Mouse (Mus musculus) hindbrain, embryonic 11.5 days (tissue): ENCODE data around the gene Acrbp. TPM values are rescaled to one million over a fixed set of nuclear protein-coding genes. Genes with fewer than 3 reads are reported as not detected.

ENCODE experiments used
- ATAC-seq: fragments of 200-750 bp; cut with Nextera tagmentation; 2 replicates; pipeline ENCODE4 v1.8.0; 2017; ENCODE audit warnings: mild to moderate bottlenecking, moderate TSS enrichment, moderate library complexity; ENCODE audit not compliant: low FRiP score
- DNase-seq: peaks from one replicate; pipeline ENCODE4 v3.0.0-alpha.2; 2015; ENCODE audit warnings: low spot score
- H3K27ac ChIP-seq: fragments of 300-500 bp; sonication (generic); 2 replicates; pipeline ENCODE4 v1.5.1; 2014; ENCODE audit warnings: mild to moderate bottlenecking, low read depth, low read length
- H3K27me3 ChIP-seq: fragments of 300-500 bp; sonication (generic); 2 replicates; pipeline ENCODE4 v1.6.1; 2014; ENCODE audit warnings: mild to moderate bottlenecking, low read length, moderate library complexity, mixed read lengths; ENCODE audit not compliant: control insufficient read depth, insufficient read depth
- H3K36me3 ChIP-seq: fragments of 300-500 bp; sonication (generic); 2 replicates; pipeline ENCODE4 v1.6.1; 2014; ENCODE audit warnings: mild to moderate bottlenecking, low read length, moderate library complexity, mixed read lengths; ENCODE audit not compliant: control insufficient read depth, insufficient read depth
- H3K4me1 ChIP-seq: fragments of 300-500 bp; sonication (generic); replicated peaks from 2 replicates; pipeline ENCODE4 v1.6.1; 2014; ENCODE audit warnings: low read length, mixed read lengths; ENCODE audit not compliant: control insufficient read depth, insufficient read depth
- H3K4me2 ChIP-seq: fragments of 300-500 bp; sonication (generic); replicated peaks from 2 replicates; pipeline ENCODE4 v1.6.1; 2014; ENCODE audit warnings: mild to moderate bottlenecking, low read depth, low read length
- H3K4me3 ChIP-seq: fragments of 300-500 bp; sonication (generic); 2 replicates; pipeline ENCODE4 v1.5.1; 2014; ENCODE audit warnings: low read depth, low read length
- H3K9ac ChIP-seq: fragments of 300-500 bp; sonication (generic); 2 replicates; pipeline ENCODE4 v1.6.1; 2014; ENCODE audit warnings: low read depth, low read length
- H3K9me3 ChIP-seq: fragments of 300-500 bp; sonication (generic); 2 replicates; pipeline ENCODE4 v1.6.1; 2016; ENCODE audit warnings: low read length; ENCODE audit not compliant: control insufficient read depth
- WGBS: fragments of 180-500 bp; shearing (Covaris S2); extraction: QIAGEN DNeasy Blood & Tissue Kit; methylation state at CpG from one replicate; pipeline ENCODE4 v1.1.7; 2014; 5-methylcytosine and 5-hydroxymethylcytosine counted together
- polyA plus RNA-seq: library from polyadenylated mRNA; unstranded; fragments of >200 nt; fragmentation: Nextera tagmentation; extraction: Ambion mirVana; gene quantifications from 2 replicates; pipeline ENCODE4 v1.2.1, GENCODE M21; 2014

The Acrbp gene
- polyA plus RNA-seq, 1 experiment from 2014 or later: 12.2 TPM

DNA sequence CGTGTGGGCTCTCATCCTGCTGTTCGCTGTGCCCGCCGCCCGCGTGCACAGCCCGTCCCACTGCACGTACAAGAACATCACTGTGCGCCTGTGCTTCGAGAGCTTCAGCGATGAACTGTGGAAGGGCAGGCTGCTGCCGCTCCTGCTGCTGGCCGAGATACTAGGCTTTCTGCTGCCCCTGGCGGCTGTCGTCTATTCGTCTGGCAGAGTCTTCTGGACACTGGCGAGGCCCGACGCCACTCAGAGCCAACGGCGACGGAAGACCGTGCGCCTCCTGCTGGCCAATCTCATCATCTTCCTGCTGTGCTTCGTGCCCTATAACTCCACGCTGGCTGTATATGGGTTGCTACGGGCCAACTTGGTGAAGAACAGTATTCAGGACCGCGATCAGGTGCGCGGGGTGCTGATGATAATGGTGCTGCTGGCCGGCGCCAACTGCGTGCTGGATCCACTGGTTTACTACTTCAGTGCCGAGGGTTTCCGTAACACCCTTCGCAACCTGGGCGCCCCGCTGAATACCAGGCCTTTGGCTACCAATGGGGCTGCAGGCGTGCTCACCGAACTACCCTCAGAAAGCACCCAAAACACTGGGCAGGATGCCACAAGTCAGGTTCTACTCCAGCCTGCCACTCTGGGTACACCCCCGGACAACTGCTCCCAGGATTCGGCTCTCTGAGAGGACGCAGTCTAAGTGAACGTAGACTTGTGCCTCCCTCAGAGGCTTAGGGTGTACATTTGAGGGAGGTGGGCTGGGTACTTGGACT lies 32.5 kb downstream of the Acrbp start:
- WGBS: 21% methylated on average over 45 of the region's 45 CpGs
- no peaks in the 10 kb centered on the region for H3K9me3 ChIP-seq
- H3K27me3 ChIP-seq: 0 out of 2 replicates have a peak, but pooled peaks cover 3% of the 10 kb centered on the region
- peak overlapping the region; percentile 66 for H3K9ac ChIP-seq
- peak overlapping the region; percentile 79 for H3K27ac ChIP-seq
- DNase-seq (peak; percentile 98), ATAC-seq (peak; percentile 94)
- peak overlapping the region; percentile 33 for H3K4me3 ChIP-seq
- no peaks in the 10 kb centered on the region; the same call in 1 of the 2 replicates for H3K4me1 ChIP-seq
- no peaks in the 10 kb centered on the region for H3K36me3 ChIP-seq
- H3K4me2 ChIP-seq: peak overlapping the region; percentile 68

DNA sequence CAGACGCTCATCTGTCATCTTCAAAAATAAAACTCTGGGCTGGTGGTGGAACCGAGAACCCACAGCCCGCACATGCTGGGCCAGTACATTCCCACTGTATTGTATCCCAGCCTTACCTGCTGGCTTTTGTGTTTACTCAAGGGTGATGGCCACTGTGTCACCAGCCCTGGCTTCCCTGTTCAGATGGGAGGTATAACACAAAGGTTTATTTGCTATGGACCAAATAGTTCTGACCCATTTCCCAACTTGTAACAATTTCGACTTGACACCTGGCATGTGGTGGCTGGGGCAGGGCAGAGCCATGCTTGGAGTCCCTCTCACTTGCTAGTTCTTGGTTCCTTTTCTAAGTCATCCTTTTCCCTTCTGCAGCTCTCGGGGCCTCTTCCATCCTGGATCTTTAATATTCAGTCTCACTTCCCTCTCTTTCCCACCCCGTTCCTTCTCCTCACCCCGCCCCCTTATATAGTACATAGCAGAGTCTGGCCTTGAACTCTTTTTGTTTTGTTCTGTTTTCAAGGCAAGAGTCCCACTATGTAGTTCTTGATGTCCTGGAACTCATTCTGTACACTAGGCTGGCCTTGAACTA lies 33.4 kb downstream of the Acrbp start:
- no peaks in the 10 kb centered on the region for H3K36me3 ChIP-seq
- H3K9ac ChIP-seq: no peak overlapping the region
- no peaks in the 10 kb centered on the region; the same call in 1 of the 2 replicates for H3K4me1 ChIP-seq
- WGBS: 89% methylated on average over 7 of the region's 7 CpGs
- H3K27ac ChIP-seq: no peak overlapping the region
- H3K9me3 ChIP-seq: no peaks in the 10 kb centered on the region
- no peak overlapping the region for H3K4me3 ChIP-seq
- no peak for DNase-seq
- no peak overlapping the region for H3K4me2 ChIP-seq
- 0 out of 2 replicates have a peak, but pooled peaks cover 3% of the 10 kb centered on the region for H3K27me3 ChIP-seq
- ATAC-seq: no peak

DNA sequence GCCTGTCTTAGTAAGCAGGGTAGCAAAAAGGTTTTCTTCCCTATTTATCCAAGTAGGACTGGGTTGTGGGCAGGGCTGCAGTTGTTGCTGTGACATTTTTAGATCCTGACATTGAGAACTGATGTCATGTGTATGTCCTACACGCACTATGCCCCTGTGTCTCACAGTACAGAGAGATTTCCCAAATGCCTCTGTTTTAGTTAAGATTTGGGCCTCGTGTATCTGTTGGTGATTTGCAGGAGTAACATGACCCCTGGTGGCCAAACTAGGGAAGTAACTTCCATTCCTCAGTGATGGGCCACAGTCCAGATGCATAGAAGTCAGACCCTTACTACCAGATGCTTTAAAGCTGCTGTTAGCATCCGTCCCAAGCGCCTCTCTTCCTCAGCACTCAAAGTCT lies 34.9 kb downstream of the Acrbp start:
- H3K27me3 ChIP-seq: 0 out of 2 replicates have a peak, but pooled peaks cover 3% of the 10 kb centered on the region
- H3K27ac ChIP-seq: 0 out of 2 replicates have a peak overlapping the region, but pooled peaks have one; percentile 9
- H3K36me3 ChIP-seq: no peaks in the 10 kb centered on the region
- DNase-seq (peak; percentile 75), ATAC-seq (no peak)
- 0 out of 2 replicates have a peak overlapping the region, but pooled peaks have one; percentile 25 for H3K9ac ChIP-seq
- H3K4me3 ChIP-seq: no peak overlapping the region
- 16% methylated on average over 4 of the region's 4 CpGs for WGBS
- H3K9me3 ChIP-seq: no peaks in the 10 kb centered on the region
- no peak overlapping the region for H3K4me2 ChIP-seq
- peaks cover 4% of the 10 kb centered on the region for H3K4me1 ChIP-seq

DNA sequence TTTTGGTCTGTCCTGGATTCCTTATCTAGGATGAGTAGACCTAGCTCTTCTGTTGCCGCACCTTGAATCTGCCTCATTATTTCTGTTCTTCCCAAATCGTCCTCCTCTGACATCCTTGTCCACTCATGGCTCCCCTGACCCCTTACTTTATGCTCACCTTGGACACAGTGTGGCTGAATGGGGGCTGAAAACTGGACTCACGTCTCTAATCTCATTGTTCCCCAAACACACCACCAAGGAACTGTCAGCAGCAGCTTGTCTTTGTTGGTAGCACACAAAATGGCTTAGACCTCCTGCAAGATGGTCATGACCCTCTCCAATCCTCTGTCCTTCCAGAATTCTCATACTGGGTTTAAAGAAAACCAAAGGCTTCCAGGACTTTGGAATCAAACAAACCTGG lies 38.4 kb downstream of the Acrbp start:
- H3K4me2 ChIP-seq: no peak overlapping the region
- H3K36me3 ChIP-seq: no peaks in the 10 kb centered on the region
- 73% methylated on average over 3 of the region's 3 CpGs for WGBS
- H3K4me3 ChIP-seq: no peak overlapping the region
- peak overlapping the region; percentile 93 for H3K27ac ChIP-seq
- peaks cover 16% of the 10 kb centered on the region for H3K4me1 ChIP-seq
- no peak overlapping the region for H3K9ac ChIP-seq
- no peaks in the 10 kb centered on the region for H3K27me3 ChIP-seq
- no peak for DNase-seq
- ATAC-seq: no peak
- H3K9me3 ChIP-seq: no peaks in the 10 kb centered on the region

DNA sequence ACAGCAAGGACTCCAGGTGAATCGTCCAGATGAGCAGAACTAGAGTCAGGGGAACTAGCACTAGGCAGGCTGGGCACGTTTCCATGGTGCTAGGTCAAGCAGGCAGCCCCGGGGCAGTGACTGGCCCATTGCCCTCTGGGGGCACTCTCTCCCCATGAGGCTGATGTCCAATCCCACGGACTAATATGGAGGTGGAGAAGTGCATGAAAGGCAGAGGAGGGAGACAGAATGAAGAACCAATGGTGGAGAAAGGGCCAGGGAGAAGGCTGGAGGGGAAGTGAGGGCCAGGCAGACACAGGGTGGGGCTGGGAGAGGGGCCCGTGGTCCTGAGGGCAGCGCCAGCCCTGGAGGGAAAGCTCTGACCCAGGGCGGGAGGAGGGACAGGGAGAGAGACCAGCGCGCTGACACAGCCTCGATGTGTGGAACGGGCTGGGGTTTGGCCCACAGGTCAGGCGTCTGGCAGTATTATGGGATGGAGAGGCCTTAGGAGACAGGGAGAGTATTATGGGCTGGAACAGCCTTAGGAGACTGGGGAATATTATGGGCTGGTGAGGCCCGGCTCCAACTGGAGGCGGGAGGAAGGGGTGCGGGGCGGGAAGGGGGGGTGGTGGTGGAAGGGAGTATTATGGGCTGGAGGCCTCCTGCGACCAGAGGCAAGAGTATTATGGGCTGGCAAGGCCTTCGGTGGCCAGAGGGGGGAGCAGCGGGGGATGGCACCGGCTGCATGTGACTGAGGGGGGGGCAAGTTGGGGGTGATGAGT lies 39.3 kb downstream of the Acrbp start:
- Histone ChIP-seq H3K9me3 (no peaks in the 10 kb centered on the region), H3K4me3 (no peak overlapping the region), H3K9ac (peak overlapping the region; percentile 37), H3K4me1 (peaks cover 16% of the 10 kb centered on the region), H3K27me3 (no peaks in the 10 kb centered on the region), H3K36me3 (no peaks in the 10 kb centered on the region), H3K27ac (peak overlapping the region; percentile 93), H3K4me2 (no peak overlapping the region)
- DNase-seq: peak; percentile 87
- WGBS: 1% methylated on average over 16 of the region's 20 CpGs
- ATAC-seq: peak; percentile 87

DNA sequence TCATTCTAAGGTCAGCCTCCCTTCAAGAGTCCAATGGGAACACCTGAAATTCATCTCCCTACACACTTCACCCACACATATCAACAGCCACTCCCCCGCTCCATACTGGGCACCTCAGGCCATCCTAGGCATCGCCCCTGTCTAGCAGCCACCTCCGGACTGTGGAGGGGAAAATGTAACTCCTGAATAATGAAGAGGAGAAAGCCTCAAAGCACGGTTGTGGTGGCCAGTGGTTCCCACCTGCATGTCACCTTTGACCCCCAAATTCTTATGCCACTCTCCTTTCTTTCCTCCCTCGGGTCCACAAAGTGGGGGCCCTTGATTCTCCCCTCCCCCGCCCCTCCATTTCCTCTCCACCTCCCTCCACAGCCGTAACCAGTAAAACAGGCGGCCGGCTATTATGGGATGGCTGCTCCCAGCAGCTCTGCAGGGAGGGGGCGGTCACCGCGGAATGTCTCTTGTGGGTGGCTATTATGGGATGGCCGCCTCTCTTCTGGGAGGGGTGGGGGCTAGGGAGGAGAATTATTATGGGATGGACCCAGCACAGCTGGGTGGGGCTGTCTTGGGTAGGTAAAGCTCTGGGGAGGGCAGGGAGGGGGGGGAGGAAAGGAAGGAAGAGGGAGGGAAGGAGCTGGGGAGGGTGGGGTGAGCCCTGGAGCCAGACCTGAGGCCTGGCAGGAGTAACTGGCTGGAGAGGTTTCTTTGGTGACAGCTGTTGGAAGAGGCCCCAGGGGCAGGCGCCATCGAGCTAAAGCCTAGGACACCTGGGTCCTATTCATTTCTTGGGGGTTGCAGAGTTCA lies 40.2 kb downstream of the Acrbp start:
- H3K4me3 ChIP-seq: peak overlapping the region; percentile 12; the same call in 1 of the 2 replicates
- ATAC-seq (peak; percentile 73), DNase-seq (peak; percentile 68)
- peaks cover 16% of the 10 kb centered on the region for H3K4me1 ChIP-seq
- peak overlapping the region; percentile 36 for H3K4me2 ChIP-seq
- no peaks in the 10 kb centered on the region for H3K36me3 ChIP-seq
- H3K9ac ChIP-seq: peak overlapping the region; percentile 65
- H3K27me3 ChIP-seq: no peaks in the 10 kb centered on the region
- WGBS: 3% methylated on average over 15 of the region's 15 CpGs
- H3K9me3 ChIP-seq: no peaks in the 10 kb centered on the region
- H3K27ac ChIP-seq: peak overlapping the region; percentile 93

DNA sequence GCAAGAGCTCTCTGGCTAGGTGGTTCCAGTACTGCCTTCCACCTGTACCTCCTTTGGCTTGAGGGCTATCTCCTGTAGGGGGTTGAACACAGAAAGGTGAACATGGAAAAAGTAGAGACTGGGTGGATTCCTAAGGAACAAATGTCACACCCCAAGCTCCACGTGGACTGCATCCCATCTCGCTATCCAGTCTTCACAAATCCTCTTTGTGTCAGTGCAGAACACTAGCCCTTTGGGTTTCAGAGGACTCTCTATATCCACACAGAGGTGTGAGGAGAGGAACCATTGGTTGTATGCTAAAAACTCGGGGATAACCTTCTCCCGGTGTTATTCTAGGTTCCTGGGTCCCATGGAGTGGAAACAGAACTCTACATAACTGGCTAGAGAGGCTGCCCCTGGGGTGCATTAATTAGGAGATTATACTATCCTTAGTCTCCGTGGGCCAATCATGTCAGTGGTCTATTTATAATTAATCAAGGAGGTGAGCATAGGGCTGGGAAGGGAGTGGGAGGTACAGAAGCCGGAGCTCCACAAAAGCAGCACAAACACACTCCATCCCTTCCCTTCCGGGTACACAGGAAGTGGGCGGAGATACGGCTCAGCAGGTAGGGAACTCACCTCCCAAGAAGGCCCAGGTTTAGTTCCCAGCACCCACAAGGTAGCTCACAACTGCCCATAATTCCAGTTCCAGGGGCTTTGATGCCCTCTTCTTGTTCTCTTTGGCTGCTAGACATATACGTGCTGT lies 41.0 kb downstream of the Acrbp start:
- peak overlapping the region; percentile 12; the same call in 1 of the 2 replicates for H3K4me3 ChIP-seq
- no peaks in the 10 kb centered on the region for H3K27me3 ChIP-seq
- peak overlapping the region; percentile 65; the same call in 1 of the 2 replicates for H3K9ac ChIP-seq
- ATAC-seq: peak; percentile 20; the same call in 1 of the 2 replicates
- 60% methylated on average over 10 of the region's 10 CpGs for WGBS
- no peak for DNase-seq
- peaks cover 16% of the 10 kb centered on the region for H3K4me1 ChIP-seq
- H3K9me3 ChIP-seq: no peaks in the 10 kb centered on the region
- no peaks in the 10 kb centered on the region for H3K36me3 ChIP-seq
- peak overlapping the region; percentile 36; the same call in 1 of the 2 replicates for H3K4me2 ChIP-seq
- peak overlapping the region; percentile 93 for H3K27ac ChIP-seq
